Comparison of ENCODE assay signal across 9 mouse cellular contexts in the genomic region with DNA sequence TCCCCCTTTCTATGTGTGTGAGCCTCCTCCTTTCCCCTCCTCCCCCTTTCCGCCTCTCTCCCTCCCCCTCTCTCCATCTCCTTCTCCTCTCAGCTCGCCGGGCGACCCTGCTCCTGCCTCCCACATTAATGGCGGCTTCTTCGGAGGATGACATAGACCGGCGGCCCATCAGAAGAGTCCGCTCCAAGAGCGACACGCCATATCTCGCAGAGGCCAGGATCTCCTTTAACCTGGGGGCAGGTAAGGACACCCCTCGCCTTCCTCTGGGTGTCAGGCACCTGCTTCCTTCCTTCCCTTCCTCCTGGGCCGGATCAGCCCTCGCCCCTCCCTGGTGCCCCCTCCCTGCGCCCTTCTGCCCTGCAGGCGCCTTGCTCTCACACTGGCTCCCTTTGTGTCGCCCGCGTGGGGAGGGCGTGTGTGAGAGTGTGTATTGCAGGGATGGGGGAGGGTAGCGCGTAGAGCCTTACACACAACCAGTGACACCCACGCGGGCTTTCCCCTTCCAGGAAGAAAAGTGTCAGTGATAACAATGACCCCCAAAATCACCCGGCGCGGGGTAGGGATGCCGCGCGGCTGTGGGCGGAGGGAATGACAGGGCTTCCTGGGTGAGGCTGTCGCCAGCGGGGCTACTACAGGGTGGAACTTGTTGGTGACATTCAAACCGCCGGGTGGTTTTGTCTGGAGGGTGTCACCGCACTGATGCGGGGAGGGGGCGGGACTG. TPM values are rescaled to one million over a fixed set of nuclear protein-coding genes. Genes with fewer than 3 reads are reported as not detected.
DNase-seq lines count a peak whose midpoint lies in the region; ATAC-seq lines count a peak whose summit lies in the region.
"Had no signal": no experiment of that assay in that cellular context is flagged by ENCODE, and none has a peak within 500 bp of the region (broad histone marks: within the 10 kb centered on the region; RNA-seq: fewer than 3 reads in every experiment).

No protein-coding gene starts in this region.

- no peaks in the 10 kb centered on the region for H3K36me3 ChIP-seq in hindbrain, embryonic 12.5 days
- H3K36me3 ChIP-seq in midbrain, embryonic 15.5 days (replicated peaks): no peaks in the 10 kb centered on the region

- H3K27ac ChIP-seq in hindbrain, embryonic 12.5 days: peak overlapping the region; percentile 83
- peak overlapping the region; percentile 92 for H3K27ac ChIP-seq in midbrain, embryonic 15.5 days

- 1% methylated on average over 39 of the region's 39 CpGs for WGBS in hindbrain, embryonic 12.5 days
- WGBS in midbrain, embryonic 15.5 days: under 1% methylated on average over 39 of the region's 39 CpGs

- H3K4me2 ChIP-seq in hindbrain, embryonic 12.5 days (replicated peaks): peak overlapping the region; percentile 62
- peak overlapping the region; percentile 57 for H3K4me2 ChIP-seq in midbrain, embryonic 15.5 days

- peaks cover 19% of the 10 kb centered on the region for H3K4me1 ChIP-seq in hindbrain, embryonic 12.5 days
- H3K4me1 ChIP-seq in midbrain, embryonic 15.5 days: peaks cover 27% of the 10 kb centered on the region

- peak overlapping the region; percentile 75 for H3K9ac ChIP-seq in hindbrain, embryonic 12.5 days
- H3K9ac ChIP-seq in midbrain, embryonic 15.5 days: peak overlapping the region; percentile 91

- ATAC-seq in hindbrain, embryonic 12.5 days (ENCODE audit: low FRiP score): peak; percentile 91
- ATAC-seq in midbrain, embryonic 15.5 days (replicated peaks): peak; percentile 91
- no peak for ATAC-seq in megakaryocyte progenitor cell, adult 5-6 weeks (replicated peaks; ENCODE audit: poor library complexity)

- DNase-seq in frontal cortex, postnatal 10 days (ENCODE audit: low spot score in 2 of 2): peak; percentile 46 to 47
- DNase-seq in frontal cortex, postnatal 25 days (ENCODE audit: low spot score in 2 of 2): no peak
- peak; percentile 67 to 68 for DNase-seq in right cerebral cortex, postnatal 10 days (ENCODE audit: low spot score in 2 of 2)
- DNase-seq in right cerebral cortex, postnatal 25 days: no peak
- no peak for DNase-seq in urinary bladder, postnatal 10 days (ENCODE audit: low spot score)

- peaks cover 9% of the 10 kb centered on the region; the same call in 1 of the 2 replicates for H3K27me3 ChIP-seq in hindbrain, embryonic 12.5 days
- no peaks in the 10 kb centered on the region for H3K27me3 ChIP-seq in midbrain, embryonic 15.5 days (replicated peaks)

- peak overlapping the region; percentile 66 for H3K4me3 ChIP-seq in hindbrain, embryonic 12.5 days
- H3K4me3 ChIP-seq in midbrain, embryonic 15.5 days: peak overlapping the region; percentile 90
- H3K4me3 ChIP-seq: myocyte had no signal

- no peaks in the 10 kb centered on the region for H3K9me3 ChIP-seq in hindbrain, embryonic 12.5 days (replicated peaks)
- H3K9me3 ChIP-seq in midbrain, embryonic 15.5 days: no peaks in the 10 kb centered on the region

RNA-seq across cellular contexts. Expression of gene Phactr1, which starts 29.3 kb away (rescaled TPM):
- 23.6 and 25.0 TPM in 2 replicates for polyA plus RNA-seq in hindbrain, embryonic 12.5 days (2016; fragmentation: Nextera tagmentation; extraction: Ambion mirVana)
- polyA plus RNA-seq in midbrain, embryonic 15.5 days (2015; fragmentation: Nextera tagmentation; extraction: Ambion mirVana): 55.6 and 62.1 TPM in 2 replicates
- 0.02 and 0.20 TPM in 2 replicates for total RNA-seq in megakaryocyte progenitor cell, adult 5-6 weeks (2015)
- total RNA-seq in megakaryocyte progenitor cell, adult 5-6 weeks (2017): 0.37 TPM in 1 of 2 replicates, not detected in the other
- polyA plus RNA-seq: myocyte had no signal

Comparison
In these comparisons a context has a peak if more than half of its experiments do, and no peak if none do; other contexts are left out.
1. DNase-seq: peak in frontal cortex, postnatal 10 days (2 of 2) and right cerebral cortex, postnatal 10 days (2 of 2); none in frontal cortex, postnatal 25 days (0 of 2), right cerebral cortex, postnatal 25 days (single experiment) and urinary bladder, postnatal 10 days (single experiment).